Mouse (Mus musculus) lung, postnatal 14 days (tissue): ENCODE measurements around the gene Pradc1.

Experiments used
- DNase-seq: peaks from one replicate; pipeline ENCODE4 v3.0.0; 2021

The Pradc1 gene

DNA sequence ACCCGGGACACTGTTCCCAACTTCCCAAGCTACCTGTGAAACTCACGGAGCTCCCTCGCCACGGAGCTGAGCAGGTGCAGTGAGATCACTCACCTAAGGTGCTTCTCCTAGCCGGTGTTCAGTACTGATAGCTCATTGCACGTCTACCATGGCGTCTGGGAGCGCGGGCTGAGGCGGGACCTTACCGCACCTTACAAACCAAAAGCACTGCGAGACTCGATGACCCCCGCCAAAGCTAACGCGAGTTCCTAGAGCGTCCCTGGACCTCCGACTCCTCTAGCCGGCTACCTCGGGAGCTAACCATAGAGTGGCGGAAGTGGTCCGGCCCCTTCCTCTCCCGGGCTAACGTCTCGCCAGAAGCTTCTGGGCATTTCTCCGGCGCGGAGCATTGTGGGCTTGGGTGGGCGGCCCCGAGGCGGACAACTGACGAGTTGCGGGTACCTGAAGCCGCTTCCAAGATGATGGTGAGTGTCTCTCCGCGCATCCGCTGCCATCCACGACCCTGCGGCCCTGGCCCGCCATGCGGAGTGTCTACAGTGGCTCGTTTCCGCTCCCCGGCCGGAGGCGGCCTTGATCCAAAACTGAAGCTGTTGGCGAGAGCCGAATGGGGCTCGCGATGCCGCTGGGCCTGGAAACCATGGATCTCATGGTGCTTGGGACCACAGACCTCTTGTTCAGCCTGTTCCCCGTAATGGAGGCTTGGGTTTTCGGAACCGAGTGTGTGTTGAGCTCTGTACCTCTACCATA, at the start of gene Pradc1:
Gene Pradc1, minus strand, starts transcription at position 307 of the 747 bp plus-strand sequence.
- DNase-seq, result peak; percentile 97

DNA sequence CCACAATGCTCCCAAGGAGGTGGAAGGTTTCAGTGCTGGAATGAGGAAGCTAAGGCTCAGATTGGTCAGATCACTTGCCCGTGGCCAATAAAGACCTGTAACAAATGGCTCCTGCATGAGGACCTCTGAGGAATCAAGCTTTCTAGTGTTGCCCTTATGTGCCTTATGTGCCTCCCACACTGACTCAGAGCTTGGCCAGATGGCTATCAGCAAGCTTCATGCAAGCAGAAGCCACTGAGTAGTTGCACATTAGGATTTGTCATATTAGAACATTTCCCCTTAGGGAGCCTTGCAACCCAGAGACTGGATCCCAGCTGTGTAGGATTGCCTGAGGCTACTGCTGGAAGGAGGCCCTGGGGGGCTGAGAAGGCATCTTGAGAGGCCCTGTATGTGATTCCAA, 48.6 kb upstream of the Pradc1 start:
- DNase-seq, result no peak

DNA sequence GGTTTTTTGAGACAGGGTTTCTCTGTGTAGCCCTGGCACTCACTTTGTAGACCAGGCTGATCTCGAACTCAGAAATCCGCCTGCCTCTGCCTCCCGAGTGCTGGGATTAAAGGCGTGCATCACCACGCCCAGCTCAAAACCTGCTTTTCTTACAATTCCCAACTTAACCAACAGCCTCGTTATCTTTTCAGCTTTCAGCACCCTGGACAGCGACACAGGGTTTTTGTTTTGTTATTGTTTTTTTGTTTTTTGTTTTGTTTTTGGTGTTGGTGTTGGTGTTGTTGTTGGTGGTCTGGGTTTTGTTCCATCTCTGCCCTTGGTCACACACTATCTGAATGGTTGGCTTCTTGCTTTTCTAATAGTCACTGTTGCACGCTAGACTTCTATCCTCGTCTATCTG, 46.4 kb upstream of the Pradc1 start:
- no peak for DNase-seq

DNA sequence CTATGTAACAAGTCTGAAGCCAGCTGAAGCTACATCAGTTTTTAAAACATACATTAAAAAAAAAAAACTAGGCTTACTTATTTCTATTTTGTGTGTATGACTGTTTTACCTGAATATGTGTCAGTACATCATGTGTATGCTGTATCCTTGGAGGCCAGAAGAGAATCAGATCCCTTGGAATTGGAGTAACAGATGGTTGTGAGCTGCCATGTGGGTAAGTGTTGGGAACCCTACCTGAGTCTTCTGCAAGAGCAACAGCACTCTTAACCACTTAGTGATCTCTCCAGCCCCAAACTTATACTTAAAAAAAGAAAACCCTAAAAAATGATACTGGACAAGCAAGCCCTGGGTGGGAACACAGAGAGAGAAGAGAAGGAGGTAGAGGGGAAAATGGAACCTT, 45.2 kb upstream of the Pradc1 start:
- no peak for DNase-seq

DNA sequence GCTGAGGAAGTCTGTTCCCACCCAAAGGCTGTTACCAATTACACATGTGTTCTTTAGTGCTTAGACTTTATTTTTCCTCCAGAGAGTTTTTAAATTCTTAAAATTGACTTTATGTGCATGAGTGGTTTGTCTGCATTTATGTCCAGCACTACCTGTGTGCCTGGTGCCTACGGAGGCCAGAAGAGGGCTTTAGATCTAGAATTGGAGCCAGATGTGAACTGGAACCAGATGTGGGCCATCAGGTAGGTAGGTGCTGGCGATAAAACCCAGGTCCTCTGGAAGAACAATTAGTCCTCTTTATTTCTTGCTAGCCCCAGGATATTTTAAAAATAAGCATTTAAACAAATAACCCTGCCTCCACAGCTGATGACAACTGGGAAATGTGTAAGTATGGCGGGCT, 39.8 kb upstream of the Pradc1 start:
- no peak for DNase-seq

DNA sequence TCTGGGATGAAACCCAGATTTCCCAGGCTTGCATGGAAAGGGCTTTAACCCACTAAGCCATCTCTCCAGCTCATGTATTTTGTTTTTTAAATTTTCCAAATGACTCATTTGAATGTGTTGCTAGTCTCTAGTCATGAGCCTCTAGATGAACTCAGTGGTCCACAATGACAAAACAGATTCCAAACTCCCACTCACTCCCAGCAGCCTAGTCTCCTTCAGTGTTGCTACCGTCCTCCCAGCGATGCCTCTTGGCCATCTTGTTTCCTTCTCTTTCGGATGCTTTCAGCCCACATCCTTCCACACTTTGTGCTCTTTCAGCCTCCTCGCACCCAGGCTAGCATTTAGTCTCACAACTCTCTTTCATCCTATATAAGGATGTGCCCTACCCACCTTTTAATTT, 38.5 kb upstream of the Pradc1 start:
- DNase-seq, result no peak

DNA sequence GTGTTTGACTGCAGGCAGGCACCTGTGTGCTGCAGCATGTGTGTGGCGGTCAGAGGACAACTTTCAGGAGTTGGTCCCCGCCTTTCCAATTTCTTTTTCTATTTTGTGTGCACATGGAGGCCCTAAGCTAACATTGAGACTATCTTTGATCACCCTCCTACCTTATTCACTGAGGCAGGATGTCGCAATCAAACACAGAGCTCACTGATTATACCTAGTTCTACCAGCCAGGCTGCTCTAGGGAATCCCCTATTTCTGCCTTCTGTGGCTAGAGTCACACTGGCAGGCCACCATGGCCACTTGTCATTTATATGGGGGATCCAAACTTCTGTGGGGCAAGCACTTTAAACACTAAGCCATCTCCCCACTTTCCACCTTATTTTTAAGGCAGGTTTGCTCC, 37.9 kb upstream of the Pradc1 start:
- DNase-seq, result no peak

DNA sequence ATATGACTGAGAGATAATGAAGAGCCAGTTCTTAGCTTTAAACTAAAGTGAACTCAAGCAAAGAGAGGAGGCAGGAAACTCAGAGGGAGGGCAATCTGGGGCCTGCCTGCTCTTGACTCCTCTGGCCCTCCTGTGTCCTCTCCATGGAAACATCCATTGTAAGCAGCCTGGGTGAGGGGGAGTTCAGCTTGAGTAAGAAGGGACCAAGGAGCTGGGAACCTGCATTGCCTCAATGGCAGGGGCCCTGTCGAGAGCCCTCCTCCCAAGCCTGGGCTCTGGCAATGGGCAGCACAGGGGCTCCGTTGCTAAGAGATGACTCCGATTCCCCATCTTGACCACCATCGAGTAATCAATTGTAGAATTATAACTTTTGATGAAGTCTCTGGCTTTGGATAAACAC, 36.7 kb upstream of the Pradc1 start:
- no peak for DNase-seq

DNA sequence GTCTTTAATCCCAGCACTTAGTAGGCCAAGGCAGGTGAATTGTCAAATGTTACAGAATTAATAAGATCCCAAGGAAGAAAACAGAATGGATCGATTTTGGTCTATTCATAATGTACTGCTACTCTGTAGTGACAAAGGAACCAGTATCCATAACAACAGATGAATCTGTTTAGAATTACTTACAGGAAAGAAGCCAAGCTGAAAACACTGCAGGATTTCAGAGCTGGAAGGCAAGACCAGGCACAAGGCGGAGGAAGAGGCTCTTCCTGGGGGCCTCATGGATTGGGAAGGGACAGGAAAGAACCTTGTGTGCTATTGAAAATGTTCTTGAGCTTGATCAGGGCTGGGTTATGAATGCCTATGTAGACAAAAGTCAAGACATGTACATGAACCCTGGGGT, 34.0 kb upstream of the Pradc1 start:
- no peak for DNase-seq

DNA sequence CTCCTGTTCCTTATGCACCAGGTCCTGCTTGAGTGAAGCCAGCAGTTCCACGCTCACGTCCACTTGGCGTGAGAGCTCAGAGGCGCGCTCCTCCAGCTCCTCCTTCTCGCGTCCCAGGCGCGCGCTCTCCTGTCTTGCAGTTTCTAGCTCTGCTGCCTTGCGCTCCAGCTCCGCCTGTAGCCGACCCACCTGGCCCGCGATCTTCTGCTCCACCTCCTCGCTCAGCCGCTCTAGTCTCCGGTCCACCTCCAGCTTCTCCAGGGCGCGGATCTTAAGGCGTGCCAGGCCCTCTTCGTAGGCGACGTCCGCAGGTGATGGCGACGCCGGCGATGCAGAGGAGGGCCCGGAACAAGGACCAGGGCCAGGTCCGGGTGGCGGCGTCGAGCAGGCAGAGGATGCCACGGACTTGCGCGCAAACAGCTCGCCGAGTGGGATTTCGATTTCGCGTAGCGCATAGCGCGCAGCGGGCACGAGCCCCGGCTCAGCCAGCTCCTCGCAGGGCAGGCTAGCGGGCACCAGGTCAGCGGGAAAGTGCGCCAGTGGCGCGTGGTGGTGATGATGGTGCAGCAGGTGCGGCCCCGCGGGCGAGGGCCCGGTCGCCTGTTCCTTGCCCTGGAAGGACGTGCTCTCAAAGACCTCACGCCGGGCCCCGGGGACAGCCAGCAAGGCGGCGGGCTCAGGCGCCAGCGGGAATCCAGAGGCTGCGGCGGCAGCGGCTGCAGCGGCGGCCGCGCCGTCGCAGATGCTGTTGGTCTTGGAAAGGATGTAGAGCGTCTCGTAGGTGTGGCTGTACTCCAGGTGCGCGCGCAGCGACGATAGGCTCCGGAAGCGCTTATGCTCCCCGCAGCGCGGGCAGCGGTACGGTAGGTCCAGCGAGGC, 32.3 kb upstream of the Pradc1 start:
- DNase-seq, result no peak

DNA sequence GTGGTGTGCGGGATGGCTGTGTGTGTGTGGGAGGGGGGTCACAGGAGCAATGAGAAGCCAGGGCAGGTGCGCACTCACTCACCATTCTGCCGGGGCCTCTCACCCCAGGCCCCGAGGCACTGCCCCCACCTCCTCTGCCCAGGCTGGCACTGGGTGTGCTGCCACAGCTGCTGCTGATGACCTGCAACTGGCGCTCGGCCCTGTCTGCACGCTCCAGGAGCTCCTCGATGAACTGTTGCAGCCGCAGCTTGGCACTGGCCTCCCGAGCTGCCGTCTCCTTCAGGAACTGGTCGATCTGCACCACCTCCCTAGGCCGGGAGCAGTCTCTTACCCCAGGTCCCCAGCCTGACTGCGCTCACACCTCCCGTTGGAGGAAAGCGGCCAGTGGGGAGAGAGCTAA, 28.9 kb upstream of the Pradc1 start:
- no peak for DNase-seq

DNA sequence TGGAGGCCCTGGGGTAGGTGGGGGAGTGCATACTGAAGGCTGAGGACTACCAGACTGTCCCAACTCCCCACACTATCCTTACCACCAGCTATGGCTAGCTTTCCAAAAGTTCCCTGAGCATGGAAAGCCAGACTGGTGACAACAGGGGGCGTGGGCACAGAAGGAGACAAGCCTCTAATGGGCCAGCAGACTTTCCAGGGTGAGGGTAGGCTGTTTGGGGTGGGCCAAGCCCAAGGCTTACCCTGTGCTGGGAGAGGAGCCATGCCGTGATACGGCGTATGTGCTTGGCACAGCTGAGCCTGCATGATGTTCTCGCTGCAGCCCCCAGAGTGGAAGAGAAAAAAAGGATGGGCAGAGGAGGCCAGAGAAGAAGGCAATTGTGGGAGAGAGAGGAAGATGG, 28.2 kb upstream of the Pradc1 start:
- no peak for DNase-seq

DNA sequence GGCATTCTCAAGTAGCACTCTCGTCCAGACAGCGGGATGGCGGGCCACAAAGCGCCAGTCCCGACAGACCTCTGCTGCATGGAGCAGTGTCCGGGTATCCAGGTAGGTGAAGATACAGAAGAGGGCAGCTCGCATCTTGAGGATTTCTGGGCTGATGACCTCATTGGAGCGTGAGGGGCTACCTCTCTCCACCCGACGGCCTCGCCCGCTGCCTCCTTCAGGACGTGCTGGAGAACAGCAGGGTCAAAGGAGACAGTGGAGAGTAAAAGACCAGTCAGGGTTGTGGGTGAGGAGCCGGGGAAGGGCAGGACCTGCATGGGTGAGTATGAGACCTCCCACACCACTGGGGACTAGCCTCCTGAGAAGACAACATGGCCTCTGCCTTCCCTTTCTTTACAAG, 26.6 kb upstream of the Pradc1 start:
- no peak for DNase-seq

DNA sequence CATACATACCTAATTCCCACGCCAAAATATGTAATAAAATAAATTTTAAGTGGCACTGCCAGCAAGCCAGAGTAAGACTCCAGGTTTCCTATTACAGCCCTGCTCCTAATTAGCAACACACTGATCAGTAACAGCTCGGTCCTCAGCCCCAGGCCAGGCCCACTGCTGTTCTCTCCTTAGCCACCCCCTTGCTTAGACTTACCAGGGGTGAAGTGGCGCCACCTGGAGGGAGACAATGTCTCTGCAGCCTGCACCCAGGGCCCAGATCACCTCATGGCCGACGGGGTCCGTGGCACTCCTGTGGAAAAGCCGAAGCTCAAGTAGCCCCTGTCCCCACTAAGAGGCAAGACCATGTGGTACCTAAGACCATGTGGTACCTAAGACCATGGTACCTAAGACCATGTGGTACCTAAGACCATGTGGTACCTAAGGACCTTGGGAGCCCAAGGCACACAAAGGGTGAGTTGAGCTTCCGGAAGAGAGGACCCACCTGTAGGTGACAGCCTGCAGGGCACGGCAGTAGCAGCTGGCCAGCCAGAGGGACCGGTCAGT, 25.7 kb upstream of the Pradc1 start:
- DNase-seq, result peak; percentile 32

DNA sequence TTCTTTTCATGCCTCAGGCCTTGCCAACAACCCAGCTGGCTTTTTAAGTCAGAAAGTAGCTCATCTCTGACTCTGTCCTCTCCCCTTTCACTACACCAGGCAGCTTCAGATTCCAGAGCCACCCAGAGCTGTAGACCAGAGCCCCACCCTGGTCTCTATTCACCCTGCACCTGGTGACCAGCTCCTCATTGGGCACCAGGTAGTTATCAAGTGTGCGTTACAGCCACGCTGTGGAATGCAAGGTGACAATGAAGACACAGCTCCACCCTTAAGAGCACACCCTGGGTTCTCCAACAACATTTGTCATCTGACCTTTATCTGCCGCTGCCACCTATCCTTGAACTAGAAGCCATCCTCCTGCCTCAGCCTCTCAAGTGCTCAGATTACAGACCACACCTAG, 23.8 kb upstream of the Pradc1 start:
- DNase-seq, result no peak

DNA sequence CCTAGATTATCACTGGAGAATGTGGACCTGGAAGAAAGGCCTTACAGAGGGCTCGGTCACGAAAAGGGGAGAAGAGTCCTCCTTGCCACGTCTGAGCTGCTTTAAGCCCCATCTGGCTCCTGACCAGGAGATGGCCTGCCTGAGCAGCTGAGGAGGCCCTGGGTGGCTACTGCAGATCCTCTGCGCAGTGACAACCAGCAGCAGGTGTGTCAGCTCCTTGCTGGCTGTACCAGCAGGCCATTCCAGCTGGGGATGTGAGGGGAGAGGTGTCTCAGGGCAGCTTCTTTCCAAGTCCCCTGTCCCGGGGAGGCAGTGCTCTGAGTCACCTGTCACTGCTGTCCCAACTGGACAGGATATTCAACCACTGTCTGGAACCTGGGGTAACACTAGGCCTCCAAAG, 20.8 kb upstream of the Pradc1 start:
- DNase-seq, result no peak

DNA sequence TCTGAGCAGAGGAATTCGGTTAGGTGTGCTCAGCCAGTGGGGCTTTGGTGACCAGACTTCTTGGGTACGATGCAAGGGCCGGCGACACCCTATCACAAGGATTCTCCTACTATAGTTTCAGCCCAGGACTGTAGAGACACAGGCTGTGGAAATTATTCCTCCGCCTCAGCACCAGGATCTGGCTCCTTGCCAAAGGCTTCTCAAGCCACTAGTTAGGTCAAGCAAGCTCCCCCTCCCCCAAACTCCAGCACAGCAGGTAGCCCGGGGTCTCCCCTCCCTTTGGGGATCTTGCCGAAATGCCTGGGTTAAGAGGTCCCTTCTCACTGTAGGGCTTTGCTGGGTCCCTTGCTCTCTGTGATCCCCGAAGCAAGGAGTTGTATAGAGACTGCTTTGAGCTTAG, 20.2 kb upstream of the Pradc1 start:
- no peak for DNase-seq

DNA sequence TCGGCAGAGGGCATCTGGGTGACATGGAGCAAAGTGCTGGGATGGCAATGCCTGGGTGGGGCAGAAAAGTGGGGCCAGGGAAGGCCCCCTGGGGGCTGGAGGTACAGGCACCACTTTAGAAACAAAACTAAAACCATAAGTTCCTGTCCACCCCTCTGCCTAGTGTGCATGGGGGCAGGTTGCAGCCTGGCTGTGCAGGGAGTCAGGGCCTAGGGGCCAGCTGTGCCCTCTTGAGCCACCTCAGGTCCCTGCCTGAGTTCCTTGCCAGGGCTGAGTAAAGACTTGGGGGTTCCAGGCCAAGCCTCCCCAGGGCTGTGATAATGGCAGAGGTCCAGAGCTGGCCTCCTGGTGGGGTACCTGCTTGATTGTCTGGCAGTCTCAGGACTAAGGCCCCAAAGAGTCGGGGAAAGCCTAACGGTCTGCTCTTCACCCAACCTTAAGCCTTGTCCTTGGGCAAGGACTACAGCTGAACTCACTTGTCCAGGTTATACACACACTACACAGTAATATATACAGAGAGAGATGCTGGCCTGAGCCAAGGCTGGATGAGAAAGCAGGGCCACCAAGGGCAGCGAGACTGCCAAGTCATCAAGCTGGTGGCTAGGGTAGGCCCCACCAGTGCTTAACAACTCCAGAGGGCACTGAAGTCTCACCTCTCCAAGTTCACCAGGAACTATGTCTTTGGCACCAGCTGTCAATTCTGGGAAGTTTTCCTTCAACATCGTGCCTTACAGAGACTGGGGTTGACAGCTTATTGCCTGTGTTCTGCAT, 18.1 kb upstream of the Pradc1 start:
- no peak for DNase-seq

DNA sequence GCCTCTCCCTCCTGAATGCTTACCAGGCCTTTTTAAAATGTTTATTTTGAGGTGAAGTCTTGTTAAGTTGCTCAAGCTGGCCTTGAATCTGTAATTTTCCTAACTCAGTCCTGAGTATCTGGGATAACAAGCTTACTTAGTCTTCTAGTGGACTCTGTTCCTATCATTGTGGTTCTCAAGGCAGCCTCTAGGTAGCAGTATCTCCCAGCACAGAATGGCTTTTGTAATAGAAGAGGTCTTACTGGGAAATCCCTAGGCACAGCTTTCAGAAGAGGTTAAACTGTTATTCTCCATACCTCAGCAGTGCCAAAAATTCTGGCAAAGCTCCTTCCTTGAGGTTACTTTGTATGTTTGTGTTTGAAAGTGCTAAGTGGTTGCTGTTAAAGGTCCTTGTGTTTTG, 13.6 kb upstream of the Pradc1 start:
- DNase-seq, result no peak

DNA sequence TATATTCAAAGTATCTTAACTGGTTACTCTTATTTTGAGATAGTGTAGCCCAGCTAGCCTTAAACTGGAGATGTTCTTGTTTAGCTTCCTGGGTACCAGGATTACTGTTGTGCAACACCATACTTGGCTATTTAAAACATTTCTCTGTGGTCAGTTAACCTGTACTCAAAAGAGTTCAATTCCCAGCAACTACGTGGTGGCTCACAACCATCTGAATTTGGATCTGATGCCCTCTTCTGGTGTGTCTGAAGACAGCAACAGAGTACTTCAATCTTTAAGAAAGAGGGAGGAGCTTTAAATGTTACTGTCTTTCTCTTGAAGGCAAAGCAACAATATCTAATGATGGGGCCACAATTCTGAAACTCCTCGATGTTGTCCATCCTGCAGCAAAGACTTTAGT, 7.9 kb upstream of the Pradc1 start:
- DNase-seq, result no peak

DNA sequence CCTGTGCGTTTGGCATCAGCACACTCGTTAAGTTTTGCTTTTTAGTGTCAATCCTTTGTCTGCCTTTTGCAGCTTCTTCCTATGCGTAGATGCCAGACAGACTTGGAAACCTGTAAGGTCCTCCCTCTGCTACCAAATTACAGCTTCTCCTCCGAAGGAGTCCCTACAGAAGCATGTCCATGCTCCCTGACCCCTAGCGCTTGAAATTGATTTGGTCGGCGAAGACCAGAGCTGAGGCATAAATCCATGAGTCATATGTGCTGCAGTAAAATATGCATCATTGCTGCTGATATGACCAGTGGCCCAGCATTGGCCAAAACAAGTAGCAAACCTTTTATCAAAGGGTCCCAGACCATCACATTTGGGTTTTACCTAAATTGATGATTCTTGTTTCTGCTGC, 1.0 kb upstream of the Pradc1 start:
- no peak for DNase-seq

DNA sequence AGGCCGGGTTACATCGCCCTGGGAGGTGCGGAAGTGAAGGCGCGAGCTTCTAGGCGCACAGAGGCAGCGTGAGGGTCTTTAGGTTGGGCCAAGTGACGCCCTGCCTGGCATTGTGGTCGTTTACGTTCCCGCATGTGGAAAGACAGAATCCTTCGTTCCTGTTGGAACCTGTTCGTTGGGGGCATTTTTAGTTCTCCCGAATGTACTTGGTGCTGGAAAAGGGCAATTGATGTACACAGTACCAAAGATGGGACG, 568 bp upstream of the Pradc1 start:
- DNase-seq, result no peak
